Mouse (Mus musculus) lung, adult 2 months (tissue): ENCODE results near the gene Enpp4. TPM values are rescaled to one million over a fixed set of nuclear protein-coding genes. Genes with fewer than 3 reads are reported as not detected.
A peak's percentile ranks its signal among the peaks of the same experiment; 100 is the strongest.

ENCODE experiments used
- DNase-seq: peaks from one replicate; pipeline ENCODE4 v3.0.0; 2022
- H3K4me1 ChIP-seq: fragments of 200-500 bp; 2 replicates; pipeline ENCODE4 v1.6.1; 2011; ENCODE audit warnings: low read length; ENCODE audit not compliant: control insufficient read depth, insufficient read depth
- H3K4me3 ChIP-seq: fragments of 200-500 bp; replicated peaks from 2 replicates; pipeline ENCODE3; 2011; ENCODE audit warnings: low read depth, mild to moderate bottlenecking, control low read depth, low read length; ENCODE audit errors: extremely low read depth
- CTCF ChIP-seq: fragments of 200-500 bp; IDR thresholded peaks from 2 replicates; pipeline ENCODE4 v1.5.1; 2011; ENCODE audit warnings: mild to moderate bottlenecking, low read length, control low read depth; ENCODE audit not compliant: insufficient read depth
- POLR2A ChIP-seq: fragments of 200-500 bp; IDR thresholded peaks from 2 replicates; pipeline ENCODE4 v1.6.1; 2011; ENCODE audit warnings: low read depth, mild to moderate bottlenecking, control low read depth, low read length, borderline replicate concordance; ENCODE audit errors: extremely low read depth
- WGBS: fragments of 180-500 bp; shearing (Covaris S2); methylation state at CpG from one replicate; pipeline ENCODE4 v1.1.7; 2018; 5-methylcytosine and 5-hydroxymethylcytosine counted together
- polyA plus RNA-seq: library from polyadenylated mRNA; depleted of rRNA; stranded (reverse); fragments of >200 nt; gene quantifications from 2 replicates; pipeline ENCODE4 v1.2.3, GENCODE M21; 2012; rRNA removed

The Enpp4 gene
- polyA plus RNA-seq = 9.1 and 13.5 TPM in 2 replicates

GRCm38 (mm10) chr17:44105287-44106138, at the start of gene Enpp4:
Enpp4 (minus strand) TSS chr17:44105809.
- Histone ChIP-seq H3K4me1 (peaks cover 4% of the 10 kb centered on the region; the same call in 1 of the 2 replicates), H3K4me3 (peak within 1 kb of the TSS; percentile 86)
- WGBS = under 1% methylated on average over 75 of the region's 76 CpGs
- TF ChIP-seq CTCF = no peak
- peak; percentile 61 for TF ChIP-seq POLR2A
- DNase-seq = peak; percentile 90

GRCm38 (mm10) chr17:44155204-44155603, 49.6 kb upstream of the Enpp4 start:
- TF ChIP-seq CTCF (no peak), POLR2A (no peak)
- H3K4me1 ChIP-seq = peaks cover 7% of the 10 kb centered on the region; the same call in 1 of the 2 replicates
- 64% methylated on average over 2 of the region's 2 CpGs for WGBS
- no peak overlapping the region for H3K4me3 ChIP-seq
- DNase-seq = no peak

- H3K4me3 ChIP-seq = no peak overlapping the region
- TF ChIP-seq CTCF (no peak), POLR2A (no peak)
Measured at GRCm38 (mm10) chr17:44153871-44154270, 48.3 kb upstream of the Enpp4 start.

GRCm38 (mm10) chr17:44151889-44152288, 46.3 kb upstream of the Enpp4 start:
- Histone ChIP-seq H3K4me1 (peaks cover 7% of the 10 kb centered on the region; the same call in 1 of the 2 replicates), H3K4me3 (no peak overlapping the region)
- DNase-seq = peak; percentile 42
- 49% methylated on average over 8 of the region's 8 CpGs for WGBS
- TF ChIP-seq CTCF (no peak), POLR2A (0 out of 2 replicates have a peak, but pooled peaks have one; percentile 23)

More at GRCm38 (mm10) chr17:44153871-44154270, 48.3 kb upstream of the Enpp4 start:
- peaks cover 7% of the 10 kb centered on the region; the same call in 1 of the 2 replicates for H3K4me1 ChIP-seq
- no peak for DNase-seq
- 41% methylated on average over 5 of the region's 5 CpGs for whole genome bisulfite sequencing

GRCm38 (mm10) chr17:44151130-44151529, 45.5 kb upstream of the Enpp4 start:
- TF ChIP-seq CTCF (peak; percentile 89), POLR2A (no peak)
- Histone ChIP-seq H3K4me1 (peaks cover 7% of the 10 kb centered on the region; the same call in 1 of the 2 replicates), H3K4me3 (no peak overlapping the region)
- peak; percentile 72 for DNase-seq
- WGBS = 59% methylated on average over 3 of the region's 3 CpGs

- Histone ChIP-seq H3K4me1 (peaks cover 6% of the 10 kb centered on the region; the same call in 1 of the 2 replicates), H3K4me3 (no peak overlapping the region)
- TF ChIP-seq CTCF (no peak), POLR2A (no peak)
- DNase-seq = no peak
- WGBS = 95% methylated on average over 5 of the region's 5 CpGs
Measured at GRCm38 (mm10) chr17:44148109-44148846, 42.7 kb upstream of the Enpp4 start.

GRCm38 (mm10) chr17:44145806-44146205, 40.2 kb upstream of the Enpp4 start:
- TF ChIP-seq POLR2A = no peak
- no peak for TF ChIP-seq CTCF
- DNase-seq = no peak
- no peaks in the 10 kb centered on the region for H3K4me1 ChIP-seq
- H3K4me3 ChIP-seq = no peak overlapping the region
- WGBS = 85% methylated on average over 1 of the region's 1 CpGs

GRCm38 (mm10) chr17:44136863-44137640, 31.4 kb upstream of the Enpp4 start:
- no peak overlapping the region for H3K4me3 ChIP-seq
- 76% methylated on average over 10 of the region's 10 CpGs for WGBS

GRCm38 (mm10) chr17:44136018-44136417, 30.4 kb upstream of the Enpp4 start:
- Histone ChIP-seq H3K4me3 (peak overlapping the region; percentile 39), H3K4me1 (no peaks in the 10 kb centered on the region)
- TF ChIP-seq POLR2A (no peak), CTCF (no peak)
- DNase-seq = no peak
- WGBS = 29% methylated on average over 8 of the region's 8 CpGs

More at GRCm38 (mm10) chr17:44136863-44137640, 31.4 kb upstream of the Enpp4 start:
- TF ChIP-seq POLR2A (no peak), CTCF (no peak)
- no peaks in the 10 kb centered on the region for H3K4me1 ChIP-seq
- no peak for DNase-seq
